Mouse (Mus musculus) stomach, embryonic 15.5 days (tissue): ENCODE results near the gene Svs2. TPM values are rescaled to one million over a fixed set of nuclear protein-coding genes. Genes with fewer than 3 reads are reported as not detected.

Experiments used
- ATAC-seq: fragments of 200-750 bp; cut with Nextera tagmentation; 2 replicates; pipeline ENCODE4 v1.8.0; 2017; ENCODE audit warnings: low read depth, moderate number of reproducible peaks, moderate TSS enrichment; ENCODE audit not compliant: insufficient read depth, low FRiP score
- H3K27ac ChIP-seq: fragments of 300-500 bp; sonication (generic); 2 replicates; pipeline ENCODE4 v1.5.1; 2015; ENCODE audit warnings: mild to moderate bottlenecking, inconsistent platforms
- H3K27me3 ChIP-seq: fragments of 300-500 bp; sonication (generic); replicated peaks from 2 replicates; pipeline ENCODE4 v1.6.1; 2015; ENCODE audit warnings: inconsistent platforms
- H3K36me3 ChIP-seq: fragments of 300-500 bp; sonication (generic); 2 replicates; pipeline ENCODE4 v1.6.1; 2015; ENCODE audit warnings: inconsistent platforms
- H3K4me1 ChIP-seq: fragments of 300-500 bp; sonication (generic); 2 replicates; pipeline ENCODE4 v1.6.1; 2015; ENCODE audit warnings: inconsistent platforms
- H3K4me2 ChIP-seq: fragments of 300-500 bp; sonication (generic); 2 replicates; pipeline ENCODE4 v1.6.1; 2015; ENCODE audit warnings: mild to moderate bottlenecking, inconsistent platforms
- H3K4me3 ChIP-seq: fragments of 300-500 bp; sonication (generic); replicated peaks from 2 replicates; pipeline ENCODE4 v1.5.1; 2015; ENCODE audit warnings: inconsistent platforms
- H3K9ac ChIP-seq: fragments of 300-500 bp; sonication (generic); 2 replicates; pipeline ENCODE4 v1.6.1; 2015; ENCODE audit warnings: inconsistent platforms
- H3K9me3 ChIP-seq: fragments of 300-500 bp; sonication (generic); 2 replicates; pipeline ENCODE4 v1.6.1; 2016; ENCODE audit warnings: inconsistent platforms
- WGBS: fragments of 180-500 bp; shearing (Covaris S2); methylation state at CpG from one replicate; pipeline ENCODE4 v1.1.7; 2015; 5-methylcytosine and 5-hydroxymethylcytosine counted together
- polyA plus RNA-seq: library from polyadenylated mRNA; unstranded; fragments of >200 nt; fragmentation: Nextera tagmentation; extraction: Ambion mirVana; gene quantifications from 2 replicates; pipeline ENCODE4 v1.2.1, GENCODE M21; 2015

Gene Svs2
- polyA plus RNA-seq, 1 experiment from 2014 or later: not detected

- no peak for ATAC-seq
- no peaks in the 10 kb centered on the region for H3K4me1 ChIP-seq
- no peak overlapping the region for H3K9ac ChIP-seq
- H3K4me3 ChIP-seq: no peak overlapping the region
- H3K9me3 ChIP-seq: no peaks in the 10 kb centered on the region
- H3K4me2 ChIP-seq: no peak overlapping the region
- no peaks in the 10 kb centered on the region for H3K27me3 ChIP-seq
- H3K27ac ChIP-seq: no peak overlapping the region
- no peaks in the 10 kb centered on the region for H3K36me3 ChIP-seq
- 71% methylated on average over 5 of the region's 5 CpGs for WGBS
Measured at GRCm38 (mm10) chr2:164196700-164196990, 41.6 kb downstream of the Svs2 start.

DNA sequence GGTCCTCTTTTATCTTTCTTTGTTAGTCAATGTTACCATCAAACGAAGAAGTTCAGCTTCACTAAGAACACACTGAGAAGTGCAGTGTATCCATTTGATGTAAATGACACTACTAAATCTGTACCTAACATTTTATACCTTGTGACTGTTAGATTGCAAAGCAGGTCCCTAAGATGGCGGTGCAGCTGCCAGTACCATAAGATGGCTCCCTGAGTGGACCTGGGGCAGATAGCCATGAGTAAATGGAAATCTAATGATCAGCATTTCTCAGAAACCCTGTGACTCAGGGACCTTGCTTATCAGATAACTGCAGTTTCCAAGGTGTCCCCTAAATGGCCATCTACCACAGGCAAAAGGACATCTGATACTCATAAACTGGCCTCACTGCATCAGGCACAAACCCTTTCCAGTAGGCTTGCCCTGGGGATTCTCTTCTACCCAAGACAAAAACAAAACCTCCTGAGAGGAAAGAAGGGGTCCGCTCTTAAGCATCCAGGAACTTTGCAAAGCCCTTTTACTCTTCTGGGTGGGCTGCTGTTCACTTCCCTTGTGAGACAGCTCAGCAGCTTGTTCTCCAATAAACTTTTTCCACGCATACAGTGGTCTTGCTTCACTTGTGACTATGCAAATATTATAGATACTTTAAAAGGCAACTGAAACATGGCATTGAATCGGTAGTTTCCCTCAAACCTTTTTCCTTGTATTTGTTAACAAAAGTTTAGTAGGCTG lies 42.1 kb downstream of the Svs2 start:
- no peaks in the 10 kb centered on the region for H3K4me1 ChIP-seq
- no peak overlapping the region for H3K27ac ChIP-seq
- no peaks in the 10 kb centered on the region for H3K9me3 ChIP-seq
- H3K9ac ChIP-seq: no peak overlapping the region
- no peak overlapping the region for H3K4me2 ChIP-seq
- ATAC-seq: no peak
- no peaks in the 10 kb centered on the region for H3K27me3 ChIP-seq
- no peaks in the 10 kb centered on the region for H3K36me3 ChIP-seq
- no peak overlapping the region for H3K4me3 ChIP-seq
- WGBS: 85% methylated on average over 5 of the region's 5 CpGs

GRCm38 (mm10) chr2:164194959-164195630 lies 43.2 kb downstream of the Svs2 start:
- H3K4me2 ChIP-seq: no peak overlapping the region
- no peak overlapping the region for H3K27ac ChIP-seq
- H3K4me1 ChIP-seq: no peaks in the 10 kb centered on the region
- H3K9me3 ChIP-seq: no peaks in the 10 kb centered on the region
- ATAC-seq: no peak
- H3K36me3 ChIP-seq: no peaks in the 10 kb centered on the region
- no peak overlapping the region for H3K4me3 ChIP-seq
- 69% methylated on average over 5 of the region's 5 CpGs for whole genome bisulfite sequencing
- H3K27me3 ChIP-seq: no peaks in the 10 kb centered on the region
- no peak overlapping the region for H3K9ac ChIP-seq

GRCm38 (mm10) chr2:164192279-164192678 lies 46.0 kb downstream of the Svs2 start:
- no peak for ATAC-seq
- no peak overlapping the region for H3K4me2 ChIP-seq
- H3K4me1 ChIP-seq: no peaks in the 10 kb centered on the region
- H3K9ac ChIP-seq: no peak overlapping the region
- no peak overlapping the region for H3K27ac ChIP-seq
- no peak overlapping the region for H3K4me3 ChIP-seq
- H3K36me3 ChIP-seq: no peaks in the 10 kb centered on the region
- no peaks in the 10 kb centered on the region for H3K27me3 ChIP-seq
- H3K9me3 ChIP-seq: no peaks in the 10 kb centered on the region

DNA sequence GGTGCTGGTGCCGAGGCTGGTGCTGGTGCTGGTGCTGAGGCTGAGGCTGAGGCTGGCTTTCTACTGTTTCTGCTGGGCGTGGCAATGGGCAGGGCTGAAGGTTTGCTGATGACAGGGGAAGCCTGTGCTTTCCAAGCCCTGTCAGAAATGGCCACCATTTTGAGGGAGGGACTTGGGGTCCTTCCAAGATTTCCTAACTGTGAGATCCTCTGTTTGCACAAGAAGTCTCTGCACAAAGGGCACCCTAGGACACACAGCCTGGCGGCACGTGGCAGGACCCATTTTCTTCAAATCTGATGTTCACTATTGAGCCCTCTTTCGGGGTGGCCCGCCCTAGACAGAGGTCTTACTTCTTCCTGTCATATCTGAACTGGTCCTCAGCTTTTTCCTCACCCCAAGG lies 47.7 kb downstream of the Svs2 start, which contains the start of gene Wfdc12:
TSS of gene Wfdc12 (minus strand) at position 33 of the 400 bp plus-strand sequence.
- Histone ChIP-seq H3K9ac (no peak within 1 kb of the TSS), H3K4me2 (no peak within 1 kb of the TSS), H3K27me3 (no peaks in the 10 kb centered on the region), H3K36me3 (no peaks in the 10 kb centered on the region), H3K4me3 (no peak within 1 kb of the TSS), H3K4me1 (no peaks in the 10 kb centered on the region), H3K9me3 (no peaks in the 10 kb centered on the region), H3K27ac (no peak within 1 kb of the TSS)
- ATAC-seq: no peak
- WGBS: 82% methylated on average over 6 of the region's 6 CpGs

- Histone ChIP-seq H3K4me3 (no peak overlapping the region), H3K36me3 (no peaks in the 10 kb centered on the region), H3K9ac (no peak overlapping the region), H3K27ac (no peak overlapping the region), H3K4me1 (no peaks in the 10 kb centered on the region), H3K27me3 (no peaks in the 10 kb centered on the region), H3K9me3 (no peaks in the 10 kb centered on the region), H3K4me2 (no peak overlapping the region)
- ATAC-seq: no peak
- 32% methylated on average over 5 of the region's 5 CpGs for WGBS
Measured at GRCm38 (mm10) chr2:164188722-164189121, 49.5 kb downstream of the Svs2 start.

Other genes starting within 250 kb of the Svs2 start
- 288 and 295 TPM in 2 replicates for gene Ywhab, start 243.5 kb downstream of the Svs2 start, polyA plus RNA-seq
- gene Pabpc1l, start 213.0 kb downstream of the Svs2 start, polyA plus RNA-seq: 1.3 and 1.5 TPM in 2 replicates
- gene Stk4, start 168.1 kb downstream of the Svs2 start, polyA plus RNA-seq: 16.4 and 17.9 TPM in 2 replicates
- gene Tomm34, start 167.3 kb downstream of the Svs2 start, polyA plus RNA-seq: 50.4 and 53.4 TPM in 2 replicates
- gene Kcns1, start 67.4 kb downstream of the Svs2 start, polyA plus RNA-seq: 0.14 and 0.28 TPM in 2 replicates
- 0.70 and 2.6 TPM in 2 replicates for gene Wfdc5, start 55.7 kb downstream of the Svs2 start, polyA plus RNA-seq
- not detected in 2 replicates for gene Wfdc12, start 47.9 kb downstream of the Svs2 start, polyA plus RNA-seq
- gene Wfdc15a, start 38.3 kb downstream of the Svs2 start, polyA plus RNA-seq: not detected in 2 replicates
- gene Wfdc15b, start 16.8 kb downstream of the Svs2 start, polyA plus RNA-seq: 50.4 and 55.9 TPM in 2 replicates
- not detected in 2 replicates for gene Svs3b, start 18.2 kb upstream of the Svs2 start, polyA plus RNA-seq
- gene Svs4, start 40.0 kb upstream of the Svs2 start, polyA plus RNA-seq: not detected in 2 replicates
- not detected in 2 replicates for gene Svs3a, start 50.8 kb upstream of the Svs2 start, polyA plus RNA-seq
- not detected in 2 replicates for gene Svs6, start 78.3 kb upstream of the Svs2 start, polyA plus RNA-seq
- gene Svs5, start 94.3 kb upstream of the Svs2 start, polyA plus RNA-seq: not detected in 2 replicates
- gene Slpi, start 150.6 kb upstream of the Svs2 start, polyA plus RNA-seq: 5.2 and 12.0 TPM in 2 replicates
- gene Rbpjl, start 164.7 kb upstream of the Svs2 start, polyA plus RNA-seq: 49.2 and 72.3 TPM in 2 replicates
- gene Matn4, start 166.7 kb upstream of the Svs2 start, polyA plus RNA-seq: 12.4 and 14.7 TPM in 2 replicates
- 132 and 135 TPM in 2 replicates for gene Sdc4, start 205.4 kb upstream of the Svs2 start, polyA plus RNA-seq
- gene Sys1, start 218.5 kb upstream of the Svs2 start, polyA plus RNA-seq: 60.6 and 61.8 TPM in 2 replicates
- gene Gm20458, start 222.5 kb upstream of the Svs2 start, polyA plus RNA-seq: 17.9 and 18.1 TPM in 2 replicates
- gene Trp53tg5, start 235.3 kb upstream of the Svs2 start, polyA plus RNA-seq: 0.14 TPM in 1 of 2 replicates, not detected in the other
- gene Dbndd2, start 247.6 kb upstream of the Svs2 start, polyA plus RNA-seq: 6.5 and 10.4 TPM in 2 replicates